Mouse (Mus musculus) left cerebral cortex, adult 8-10 months (tissue): ENCODE results near the gene Atp10a. TPM values are rescaled to one million over a fixed set of nuclear protein-coding genes. Genes with fewer than 3 reads are reported as not detected.
"Not testable (repeated sequence)": the region's sequence is repeated elsewhere in the genome, so short reads cannot be mapped to it uniquely, and the experiment has no call there.

Experiments
- DNase-seq, 2 experiments: peaks; one replicate each; pipeline ENCODE4 v3.0.0; 2022; ENCODE audit warnings: low spot score in 2 of 2
- total RNA-seq, 4 experiments: library from RNA; stranded (reverse); gene quantifications; 2 replicates each; pipeline ENCODE4 v1.2.4; 2022

Atp10a gene
- total RNA-seq, 4 experiments from 2014 or later: 8.0 to 8.6 (median 8.5) TPM

DNA sequence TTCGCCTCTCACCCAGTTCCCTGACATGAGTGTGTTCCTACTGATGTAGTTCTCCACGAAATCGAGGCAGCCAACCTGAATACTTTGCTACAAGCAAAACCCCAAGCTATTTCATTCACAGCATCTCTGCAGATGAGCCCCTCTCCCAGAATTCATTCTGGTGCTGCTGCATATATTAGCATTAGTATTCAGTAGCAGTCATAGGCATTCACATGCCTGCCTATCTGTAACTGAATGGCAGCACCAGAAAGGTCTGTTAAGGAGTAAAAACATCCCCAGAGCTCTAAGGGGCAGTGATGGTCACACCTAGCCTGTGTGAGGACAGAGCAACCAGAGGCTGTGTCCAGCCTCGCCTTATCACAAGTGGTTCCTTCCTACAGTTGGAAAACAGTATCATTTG lies 131.0 kb downstream of the Atp10a start:
- DNase-seq: no peak

DNA sequence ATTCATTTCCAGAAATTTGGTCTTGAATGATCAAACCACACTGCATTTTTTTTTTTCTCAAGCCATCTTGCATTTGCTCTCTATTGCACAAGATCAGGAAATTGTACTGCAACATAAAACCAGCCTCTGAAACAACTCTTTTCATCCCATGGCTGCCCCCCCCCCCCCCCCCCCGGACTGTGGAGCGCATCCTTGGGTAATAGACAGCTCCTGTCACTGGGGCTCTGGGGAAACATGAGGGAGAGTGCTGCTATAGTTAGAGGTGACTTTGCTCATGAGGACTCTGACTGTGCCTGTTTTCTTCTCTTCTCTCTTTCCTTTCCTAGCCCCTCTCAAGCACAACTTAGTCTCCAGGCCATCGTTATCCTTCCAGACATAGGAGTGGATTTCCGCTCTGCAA lies 131.6 kb downstream of the Atp10a start:
- DNase-seq: no peak

DNA sequence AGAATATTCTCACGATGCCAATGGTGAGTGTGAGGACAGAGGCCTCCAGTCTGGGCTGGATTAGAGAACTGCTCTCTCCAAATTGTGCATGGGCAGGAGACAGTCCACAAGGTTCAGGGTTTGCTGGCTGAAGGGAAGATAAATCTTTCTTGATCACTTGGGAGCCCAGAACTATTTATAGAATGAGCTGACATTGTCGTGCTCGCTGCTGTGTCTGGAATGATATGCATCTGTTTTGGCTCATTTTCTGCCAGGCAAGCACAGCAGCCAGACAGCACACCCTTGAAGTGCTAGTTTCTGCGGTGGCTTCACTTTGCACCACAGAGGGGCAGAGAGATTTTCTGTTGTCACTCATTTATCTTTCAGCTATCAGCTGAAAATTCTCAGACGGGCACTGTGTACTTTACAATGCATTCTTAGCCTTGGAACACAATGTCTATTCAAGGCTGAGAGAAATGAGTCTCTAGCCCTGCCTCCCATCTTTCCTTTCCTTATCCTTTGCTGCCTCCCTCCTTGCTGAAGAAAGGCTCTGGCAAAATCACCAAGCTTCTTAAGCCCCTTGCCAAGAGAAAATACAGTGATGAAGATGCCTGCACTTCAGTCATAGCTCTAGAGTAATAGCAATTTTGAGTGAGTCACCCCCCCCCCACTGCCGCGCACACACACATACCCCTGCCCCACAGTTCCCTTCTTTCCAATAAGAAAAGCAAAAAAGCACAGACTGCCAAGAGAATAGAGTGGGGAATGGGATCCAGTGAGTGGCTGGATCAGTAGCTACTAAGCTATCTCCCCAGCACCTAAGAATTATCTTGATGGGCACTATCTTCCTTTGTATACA lies 132.7 kb downstream of the Atp10a start:
- DNase-seq: no peak

DNA sequence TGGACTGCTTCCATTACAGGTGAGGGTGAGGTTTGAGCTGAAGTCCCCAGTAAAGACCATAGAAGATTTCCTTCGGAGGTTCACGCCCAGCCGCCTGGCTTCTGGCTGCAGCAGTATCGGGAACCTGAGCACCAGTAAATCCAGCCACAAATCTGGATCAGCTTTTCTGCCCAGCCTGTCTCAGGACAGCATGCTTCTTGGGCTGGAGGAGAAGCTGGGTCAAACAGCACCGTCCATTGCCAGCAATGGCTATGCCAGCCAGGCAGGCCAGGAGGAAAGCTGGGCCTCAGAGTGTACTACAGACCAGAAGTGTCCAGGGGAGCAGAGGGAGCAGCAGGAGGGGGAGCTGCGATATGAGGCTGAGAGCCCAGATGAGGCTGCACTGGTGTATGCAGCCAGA lies 141.3 kb downstream of the Atp10a start:
- DNase-seq: no peak

DNA sequence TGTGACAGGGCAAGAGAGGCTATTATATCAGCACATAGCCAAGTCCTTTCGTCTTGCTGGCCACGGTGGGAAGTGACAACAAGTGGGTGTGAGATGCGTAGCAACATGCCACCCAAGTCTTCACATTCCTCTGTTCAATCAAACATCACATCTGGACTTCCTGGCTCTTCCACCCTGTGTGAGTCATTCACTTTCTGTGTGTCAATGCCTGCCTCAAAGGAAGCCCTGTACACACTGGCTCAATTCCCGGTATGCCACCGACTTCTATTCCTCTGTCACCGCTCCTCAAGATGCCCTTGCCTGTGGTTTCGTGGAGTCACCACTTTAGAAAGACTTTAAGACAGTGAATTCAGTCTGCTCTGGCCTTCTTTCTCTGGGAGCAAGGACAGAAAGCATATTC lies 144.9 kb downstream of the Atp10a start:
- DNase-seq: peak in 1 of 2 experiments; percentile 24

DNA sequence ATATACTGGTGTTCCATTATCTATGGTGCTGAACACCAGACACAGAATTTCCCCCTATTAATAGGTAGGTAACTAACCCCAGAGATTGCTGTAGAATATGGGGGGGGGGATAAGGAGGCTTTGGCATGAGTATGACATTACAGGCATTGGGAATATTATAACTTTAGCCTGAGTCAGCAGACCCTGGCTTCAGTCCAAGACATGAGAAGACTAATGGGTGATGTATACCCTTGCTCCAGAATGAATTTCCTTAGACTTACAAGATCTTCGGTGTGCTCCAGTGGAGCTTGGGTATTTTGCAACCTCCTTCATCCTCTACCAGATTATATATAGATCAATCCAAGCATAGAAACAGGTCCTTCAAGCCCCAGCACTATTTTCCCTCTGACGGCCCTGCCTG lies 145.8 kb downstream of the Atp10a start:
- DNase-seq: no peak

DNA sequence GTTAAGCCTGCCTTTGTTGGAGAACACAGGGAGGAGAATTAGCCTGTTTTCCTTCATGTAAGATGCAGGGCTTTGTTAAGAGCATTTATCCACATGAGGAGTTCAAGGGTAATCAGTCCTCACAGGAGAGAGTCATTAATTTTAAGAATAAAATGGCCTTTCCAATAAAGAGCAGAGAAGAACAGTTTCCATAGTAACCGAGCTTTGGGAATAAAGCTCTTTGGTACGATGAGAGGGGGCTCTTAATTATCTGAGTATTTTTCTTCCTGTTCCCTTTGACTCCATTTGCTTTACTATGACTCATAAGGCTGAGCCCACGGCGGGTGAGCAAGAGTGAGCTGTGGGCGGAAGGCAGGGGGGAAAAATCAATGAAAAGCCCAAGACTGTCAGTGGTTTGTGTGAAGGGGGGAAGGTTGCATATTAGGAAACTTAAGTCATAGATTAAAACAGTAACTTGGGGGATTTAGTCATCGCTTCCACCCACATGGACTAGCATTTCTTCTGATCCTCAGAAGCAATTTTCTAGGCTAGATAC lies 166.2 kb downstream of the Atp10a start:
- peak in 1 of 2 experiments; percentile 44 for DNase-seq

DNA sequence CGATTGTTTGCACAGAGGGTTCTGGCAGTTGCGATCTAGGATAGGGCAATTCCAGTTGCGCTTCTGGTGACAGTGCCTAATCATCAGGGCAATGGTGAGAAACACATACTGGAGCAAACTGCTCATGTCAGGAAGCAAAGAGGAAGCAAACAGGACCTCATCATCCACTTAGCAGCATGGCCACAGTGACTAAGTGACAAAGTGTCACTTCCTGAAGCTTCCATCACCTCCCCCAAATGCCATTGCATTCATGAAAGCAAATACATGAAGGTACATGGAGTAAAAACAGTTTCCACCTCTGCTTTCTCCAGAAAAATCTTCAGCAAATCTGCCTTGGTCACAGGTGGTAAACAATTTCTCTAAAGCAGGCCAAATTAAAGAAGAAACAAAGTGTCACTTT lies 168.7 kb downstream of the Atp10a start:
- no peak for DNase-seq

DNA sequence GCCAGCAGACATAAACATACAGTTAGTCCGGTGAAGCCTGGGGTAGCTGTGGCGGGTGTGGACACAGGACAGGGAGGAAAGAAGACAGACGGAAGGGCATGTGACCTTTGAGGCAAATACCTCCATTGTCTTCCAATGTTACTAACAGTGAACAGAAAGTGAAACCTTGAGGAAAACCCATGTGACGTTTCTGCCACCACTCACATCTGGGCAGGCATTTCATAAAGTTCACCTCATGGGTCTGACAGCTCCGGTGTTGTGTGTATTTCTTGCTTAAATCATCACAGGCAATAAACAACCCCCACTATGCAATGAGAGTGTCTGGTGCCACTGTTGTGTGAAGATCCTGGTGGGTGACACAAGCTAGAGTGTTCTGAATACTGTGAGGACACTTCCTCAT lies 173.1 kb downstream of the Atp10a start:
- no peak for DNase-seq

DNA sequence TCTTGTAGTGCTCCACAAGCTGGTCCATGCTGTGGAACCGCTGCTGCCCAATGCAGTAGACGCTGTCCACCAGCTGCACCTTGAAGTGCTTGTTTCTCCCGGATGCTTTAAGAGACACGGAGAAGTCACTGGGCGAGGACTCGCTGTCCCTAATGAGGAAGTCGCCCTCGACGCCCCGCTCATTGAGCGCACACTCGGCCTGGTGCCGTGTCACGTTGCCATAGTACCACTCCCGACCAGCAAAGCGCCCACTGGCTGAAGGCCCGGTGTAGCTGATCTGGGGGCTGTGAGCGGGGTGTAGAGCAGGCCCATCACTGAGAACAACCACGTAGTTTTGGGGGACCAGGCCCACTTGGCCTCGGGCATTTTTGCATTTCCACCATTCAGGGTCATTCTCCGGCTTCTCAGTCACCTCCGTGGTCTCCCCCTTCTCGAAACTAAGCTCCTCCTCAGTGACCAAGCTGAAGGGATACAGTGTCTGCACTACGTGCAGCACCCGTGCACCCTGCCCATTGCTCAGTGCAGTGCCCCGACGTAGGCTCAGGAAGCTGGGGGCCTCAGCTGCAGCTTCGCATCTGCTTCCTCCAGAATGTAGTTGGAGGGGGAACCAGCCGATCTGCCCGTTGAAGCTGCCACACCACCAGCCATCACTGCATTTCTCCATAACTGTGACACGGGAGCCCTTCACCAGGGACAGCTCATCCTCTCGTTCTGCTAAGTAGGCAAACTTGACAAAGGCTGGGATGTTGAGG lies 181.1 kb downstream of the Atp10a start:
- not testable (repeated sequence) for DNase-seq

DNA sequence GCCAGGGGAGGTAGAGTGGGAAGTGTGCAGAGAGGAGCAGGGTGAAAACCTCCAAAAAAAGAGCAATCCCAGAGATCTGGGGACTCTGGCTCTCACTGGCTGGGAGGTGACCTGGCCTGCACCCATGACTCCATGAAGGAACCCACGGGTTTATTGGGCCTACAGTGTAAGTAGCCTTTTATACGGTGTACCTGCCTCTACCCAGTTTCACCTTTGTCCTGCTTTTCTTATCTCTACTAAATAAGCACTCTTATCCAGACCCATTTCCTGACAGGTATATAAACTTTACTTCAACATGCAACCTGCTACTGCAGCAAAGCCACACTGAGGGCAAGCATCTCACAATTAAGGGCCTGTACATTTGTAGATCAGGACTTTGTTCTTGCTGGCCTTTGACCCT lies 184.4 kb downstream of the Atp10a start:
- no peak for DNase-seq

DNA sequence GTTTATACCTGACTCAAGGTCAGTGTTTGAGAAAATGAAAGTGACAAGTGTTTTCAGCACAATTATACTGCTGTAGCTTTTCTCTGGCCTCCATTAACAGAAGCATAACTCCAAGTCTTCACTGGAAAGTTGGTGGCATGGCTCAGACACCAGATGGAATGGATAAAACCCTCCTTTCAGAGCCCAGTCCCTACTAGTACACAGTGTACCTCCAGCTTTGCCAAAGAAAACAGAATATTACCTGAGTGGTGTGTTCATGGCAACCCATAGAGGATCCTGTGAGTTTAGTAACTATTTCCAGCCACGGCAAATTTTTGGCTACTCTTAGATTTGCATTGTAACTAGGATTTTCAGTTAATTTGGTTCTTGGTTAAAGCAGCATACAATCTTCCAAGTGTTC lies 185.1 kb downstream of the Atp10a start:
- DNase-seq: no peak

DNA sequence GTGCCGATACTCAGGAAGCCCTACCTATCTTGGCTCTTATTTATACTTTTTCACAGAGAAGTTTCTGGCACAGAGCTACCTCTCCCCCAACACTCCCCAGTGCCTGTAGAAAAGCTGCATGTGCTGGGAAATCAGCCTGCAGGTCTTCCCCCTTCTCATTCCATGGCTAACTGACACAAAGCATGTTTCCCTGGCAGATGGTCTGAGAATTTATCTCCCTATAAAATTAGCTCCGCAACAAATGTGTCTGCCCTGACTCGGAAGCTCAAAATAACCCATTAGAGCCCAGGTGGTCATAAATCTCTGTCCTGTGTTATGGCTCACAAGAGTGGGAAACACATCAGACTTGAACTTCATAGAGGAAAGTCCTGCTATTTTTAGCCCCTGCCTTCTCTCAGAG lies 186.9 kb downstream of the Atp10a start:
- peak in 1 of 2 experiments; percentile 27 for DNase-seq

DNA sequence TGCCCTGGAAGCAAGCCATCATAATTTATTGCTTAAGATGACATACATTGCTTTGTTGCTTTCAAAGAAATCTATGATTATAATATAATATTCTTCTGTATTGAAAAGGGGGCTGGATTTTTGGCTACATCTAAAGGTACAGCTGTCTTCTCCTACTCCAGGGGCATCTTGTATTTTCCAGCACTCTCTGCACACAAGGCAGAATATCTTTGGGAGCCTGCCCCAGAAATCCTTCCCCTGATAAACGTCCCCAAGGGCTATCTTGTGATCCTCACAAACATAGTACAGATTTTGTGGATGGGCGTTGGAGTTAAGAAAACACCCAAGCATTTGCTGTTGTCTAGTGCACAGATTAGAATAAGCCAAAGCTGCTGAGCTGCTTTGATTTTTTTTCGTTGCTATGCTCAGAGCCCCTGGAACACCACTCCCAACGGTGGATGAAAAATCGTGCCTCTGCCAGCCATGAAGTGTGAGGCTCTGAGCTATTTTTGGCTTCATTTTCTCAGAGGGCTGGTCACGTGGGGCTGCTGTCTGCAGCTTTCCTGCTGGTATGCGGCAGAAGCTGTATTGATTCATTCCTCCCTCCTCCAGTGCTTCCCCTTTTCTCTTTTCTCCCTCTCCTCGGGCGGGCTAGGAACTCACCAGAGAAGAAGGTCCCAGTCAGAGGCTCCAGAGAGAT lies 187.9 kb downstream of the Atp10a start:
- DNase-seq: peak; percentile 62 to 95

DNA sequence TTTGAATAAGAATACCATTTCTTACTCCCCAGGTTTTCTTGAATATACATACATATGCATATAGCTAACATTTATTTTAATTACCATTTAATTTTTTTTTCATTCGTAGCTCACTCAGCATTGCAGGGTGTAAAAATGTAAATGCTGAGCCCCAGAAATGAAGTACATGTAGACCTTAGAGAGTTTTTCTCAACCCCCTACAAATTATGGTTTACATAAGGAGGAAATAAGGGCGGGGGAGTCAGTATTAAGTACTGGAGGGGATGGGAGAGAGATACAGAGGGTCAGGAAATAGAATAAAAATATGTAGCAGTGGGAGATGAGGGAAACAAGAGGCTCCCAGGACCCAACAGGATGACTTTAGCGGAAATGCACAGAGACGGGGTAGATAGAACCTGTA lies 188.5 kb downstream of the Atp10a start:
- no peak for DNase-seq

DNA sequence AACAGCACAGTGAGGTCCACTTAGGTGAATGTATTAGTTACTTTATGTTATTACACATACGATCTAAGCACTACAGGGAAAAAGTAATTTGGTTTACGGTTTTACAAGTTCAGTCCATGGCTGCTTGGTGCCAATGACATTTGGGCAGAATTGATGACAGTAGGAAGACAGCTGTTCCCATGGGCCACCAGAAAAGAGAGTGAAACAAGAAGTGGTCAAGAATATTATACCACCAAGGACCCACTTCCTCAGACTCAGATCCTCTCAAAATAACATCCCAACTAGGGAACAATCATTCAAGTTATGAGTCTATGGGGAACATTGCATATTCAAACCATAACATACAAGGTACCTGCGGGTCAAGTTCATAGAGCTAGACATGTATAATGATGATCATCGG lies 203.0 kb downstream of the Atp10a start:
- DNase-seq: no peak

DNA sequence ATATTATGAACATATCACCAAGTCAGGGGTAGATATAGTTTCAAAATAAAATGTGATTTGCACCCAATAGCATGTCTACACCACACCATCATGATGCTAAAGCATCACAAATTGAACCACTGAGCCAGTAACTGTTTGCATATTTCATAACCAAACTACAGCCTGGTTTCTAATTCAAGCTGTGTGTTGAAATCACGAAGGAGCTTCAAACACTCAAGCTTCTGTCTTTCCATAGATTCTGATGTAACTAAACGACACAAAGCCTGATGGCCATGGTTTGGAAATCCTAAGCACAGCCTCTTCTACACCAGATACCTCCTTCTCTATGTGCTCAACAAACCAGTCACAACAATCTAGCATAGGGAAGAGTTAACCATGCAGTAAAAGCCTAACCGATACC lies 207.2 kb downstream of the Atp10a start:
- DNase-seq: no peak

DNA sequence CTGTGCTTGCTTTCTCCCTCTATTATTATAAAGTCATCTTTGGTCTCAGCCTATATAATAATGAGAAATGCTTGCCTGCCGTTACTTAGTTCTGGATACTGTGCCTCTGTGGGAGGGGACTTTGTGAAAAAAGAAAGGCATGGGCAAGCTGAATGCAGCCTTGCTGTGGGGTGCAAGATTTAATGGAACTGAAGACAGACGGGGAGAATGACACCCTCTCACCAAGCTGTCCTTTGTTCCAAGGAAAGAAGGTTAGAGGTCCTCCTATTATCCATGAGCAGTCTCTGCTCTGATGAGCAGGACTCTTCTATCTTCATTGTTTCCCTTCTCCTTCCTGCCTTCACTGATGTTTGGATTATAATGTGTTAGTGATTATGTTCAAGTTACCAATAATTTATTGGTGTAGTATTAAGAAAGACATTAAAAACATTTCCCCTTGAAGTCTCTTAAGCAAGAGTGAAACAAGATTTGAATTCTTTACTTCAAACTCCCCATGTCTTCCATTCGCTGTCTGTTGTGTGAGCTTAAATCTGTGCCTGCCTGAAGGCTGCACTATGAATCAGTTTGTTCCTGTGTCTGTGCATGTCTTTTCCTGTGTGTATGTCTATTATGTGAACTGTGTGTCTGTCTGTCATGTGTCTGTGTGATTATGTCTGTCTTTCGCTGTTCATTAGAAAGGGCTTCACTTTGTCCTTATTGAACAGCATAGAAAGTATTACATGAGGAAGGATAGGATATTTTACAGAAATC lies 211.1 kb downstream of the Atp10a start:
- DNase-seq: no peak

DNA sequence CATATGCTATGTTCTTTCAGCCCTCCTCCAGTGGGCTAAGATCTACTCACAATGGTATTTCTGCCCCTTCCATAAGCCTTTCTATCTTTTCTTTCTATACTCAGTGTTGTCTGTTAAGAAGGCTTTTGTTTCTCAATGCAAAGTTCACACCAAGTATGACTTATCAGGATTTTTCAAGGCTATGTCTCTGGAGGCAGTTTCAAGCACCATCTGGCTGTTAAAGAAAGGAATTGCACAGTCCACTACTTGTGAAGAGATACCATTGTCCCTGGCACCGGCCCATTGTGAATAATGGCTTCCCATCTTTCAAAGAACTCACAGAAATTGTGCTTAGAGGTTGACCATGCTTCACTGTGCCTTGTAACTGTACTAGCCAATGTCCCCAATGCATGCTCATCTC lies 214.7 kb downstream of the Atp10a start:
- no peak for DNase-seq

DNA sequence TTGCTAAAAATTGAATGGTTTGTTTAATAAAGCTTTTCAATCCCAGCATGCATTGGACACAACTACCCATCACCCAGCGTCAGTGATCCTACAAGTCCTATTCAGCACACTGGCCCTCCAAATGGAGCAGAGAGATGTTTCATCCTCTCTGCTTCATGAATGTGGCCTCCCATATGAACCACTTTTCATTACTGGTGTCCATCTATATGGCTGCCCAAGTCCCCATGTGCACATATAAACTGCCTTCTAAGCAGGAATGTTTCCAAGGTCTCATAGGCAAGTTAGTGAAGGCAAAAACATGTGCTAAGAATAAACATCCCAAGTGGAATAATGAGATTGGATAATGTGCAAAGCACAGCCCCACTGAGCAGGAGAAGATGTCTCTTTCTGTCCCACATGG lies 217.7 kb downstream of the Atp10a start:
- no peak for DNase-seq
